Mouse (Mus musculus) inflammation-experienced regulatory T-cells, adult 6 months (primary cell): Measurements from ENCODE around the gene Itgal. TPM values are rescaled to one million over a fixed set of nuclear protein-coding genes. Genes with fewer than 3 reads are reported as not detected.
"Not testable (repeated sequence)": the region's sequence is repeated elsewhere in the genome, so short reads cannot be mapped to it uniquely, and the experiment has no call there.

Experiments
- ATAC-seq: one replicate; pipeline ENCODE4 v1.8.0; 2017
- polyA plus RNA-seq, 3 experiments: library from polyadenylated mRNA; unstranded; fragments of 100-300 nt; shearing (Covaris generic); gene quantifications; one replicate each; pipeline ENCODE4 v1.2.1; 2017

The Itgal gene
- polyA plus RNA-seq, 3 experiments from 2014 or later: 201 to 247 (median 214) TPM

DNA sequence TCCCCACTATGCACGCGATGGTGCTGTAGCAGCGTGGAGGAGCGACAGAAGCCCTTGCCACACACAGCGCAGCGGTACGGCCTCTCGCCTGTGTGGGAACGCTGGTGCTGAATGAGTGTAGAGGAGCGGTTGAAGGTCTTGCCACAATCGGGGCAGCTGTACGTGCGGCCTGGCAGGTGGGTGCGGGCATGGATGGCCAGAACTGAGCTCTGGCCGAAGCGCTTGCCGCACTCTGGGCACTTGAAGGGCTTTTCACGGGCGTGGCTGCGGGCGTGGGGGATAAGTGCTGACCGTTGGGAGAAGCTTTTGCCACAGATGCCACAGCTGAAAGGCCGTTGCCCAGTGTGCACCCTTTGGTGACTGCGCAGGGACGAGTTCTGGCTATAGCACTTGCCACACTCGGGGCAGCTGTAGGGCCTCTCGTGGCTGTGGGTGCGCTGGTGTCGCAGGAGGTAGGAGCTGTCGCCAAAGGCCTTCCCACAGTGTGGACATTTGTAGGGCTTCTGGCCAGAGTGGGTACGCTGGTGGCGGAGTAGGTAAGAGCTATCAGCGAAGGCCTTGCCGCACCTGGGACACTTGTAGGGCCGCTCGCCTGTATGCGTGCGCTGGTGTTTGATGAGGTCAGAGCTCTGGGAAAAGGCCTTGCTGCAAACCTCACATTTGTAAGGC is 47.4 kb downstream of the Itgal start:
- ATAC-seq: no peak

DNA sequence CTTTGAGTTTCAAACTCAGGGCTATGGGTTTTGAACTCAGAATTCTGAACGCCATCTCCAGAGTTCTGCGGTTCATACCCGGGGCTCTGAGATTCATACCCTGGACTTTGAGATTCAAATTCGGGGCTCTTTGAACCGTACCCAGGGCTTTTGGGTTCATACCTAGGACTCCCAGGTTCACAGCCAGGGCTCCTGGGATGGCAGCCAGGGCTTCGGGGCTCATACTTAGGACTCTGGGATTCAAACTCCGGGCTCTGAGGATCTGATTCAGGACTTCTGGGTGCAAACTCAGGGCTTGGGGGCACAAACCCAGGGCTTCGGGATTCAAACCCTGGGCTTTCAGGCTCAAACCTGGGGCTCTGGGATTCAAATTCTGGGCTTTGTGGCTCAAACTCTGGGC is 48.3 kb downstream of the Itgal start:
- ATAC-seq: no peak

DNA sequence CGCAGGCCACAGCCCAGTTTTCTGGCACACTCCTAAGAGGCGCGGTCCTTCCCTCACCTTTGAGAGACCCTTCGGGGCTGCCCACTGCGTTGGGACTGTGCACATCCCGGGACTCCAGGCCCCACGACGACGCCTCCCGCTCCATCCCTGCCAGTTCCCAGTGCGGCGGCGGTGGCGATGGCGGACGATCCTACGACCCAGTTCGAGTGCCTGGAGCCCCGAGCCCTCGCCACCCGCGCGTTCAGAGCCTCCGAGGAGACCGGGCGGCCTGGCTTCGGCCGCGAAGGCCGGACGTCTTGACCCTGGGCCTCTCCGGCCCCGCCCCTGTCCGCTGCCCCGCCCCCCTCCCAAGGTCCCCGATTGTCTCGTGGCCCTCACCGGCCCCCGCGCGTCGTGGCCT is 49.0 kb downstream of the Itgal start:
- ATAC-seq: no peak

DNA sequence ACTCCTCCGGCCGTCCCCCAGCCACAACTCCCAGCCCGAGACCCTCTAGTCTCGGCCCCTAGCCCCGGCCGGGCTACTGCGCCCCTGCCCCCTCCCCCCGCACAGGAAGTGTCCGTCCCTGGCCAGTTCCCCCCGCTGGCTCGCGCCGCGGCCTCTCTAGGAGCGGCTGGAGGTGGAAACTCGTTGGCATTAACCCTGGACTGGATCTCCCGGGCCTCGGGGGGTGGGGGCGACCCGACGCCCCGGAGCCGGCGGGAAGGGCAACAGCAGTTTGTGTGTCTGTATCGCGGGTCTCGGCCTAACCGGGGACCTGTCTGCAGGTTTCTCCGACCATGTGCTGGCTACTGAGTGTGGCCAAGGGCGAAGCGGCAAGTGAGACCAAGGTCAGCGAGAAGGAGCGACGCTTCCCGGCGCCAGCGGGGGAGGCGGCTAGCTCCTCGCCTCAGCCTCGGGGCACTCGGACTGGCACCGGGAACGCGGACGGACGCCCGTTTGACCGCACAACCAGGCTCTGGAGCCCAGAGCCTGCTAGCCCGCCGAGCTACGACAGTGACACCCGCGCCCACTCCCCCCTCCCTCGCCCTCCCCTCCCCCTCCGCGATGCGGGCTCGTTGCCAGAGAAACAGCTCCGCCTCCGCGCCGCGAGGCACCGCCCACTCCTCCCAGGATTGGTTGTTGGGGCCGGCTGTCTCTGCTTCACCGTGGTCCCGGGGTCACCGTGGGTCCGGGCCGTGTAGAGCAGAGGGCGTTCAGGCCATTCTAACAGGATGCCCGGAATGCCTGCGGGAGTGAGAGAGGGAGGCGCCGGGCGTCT is 49.7 kb downstream of the Itgal start, which contains the start of gene Zfp768:
Gene Zfp768, minus strand, starts transcription at position 78 of the 814 bp plus-strand sequence.
- ATAC-seq: peak; percentile 75

DNA sequence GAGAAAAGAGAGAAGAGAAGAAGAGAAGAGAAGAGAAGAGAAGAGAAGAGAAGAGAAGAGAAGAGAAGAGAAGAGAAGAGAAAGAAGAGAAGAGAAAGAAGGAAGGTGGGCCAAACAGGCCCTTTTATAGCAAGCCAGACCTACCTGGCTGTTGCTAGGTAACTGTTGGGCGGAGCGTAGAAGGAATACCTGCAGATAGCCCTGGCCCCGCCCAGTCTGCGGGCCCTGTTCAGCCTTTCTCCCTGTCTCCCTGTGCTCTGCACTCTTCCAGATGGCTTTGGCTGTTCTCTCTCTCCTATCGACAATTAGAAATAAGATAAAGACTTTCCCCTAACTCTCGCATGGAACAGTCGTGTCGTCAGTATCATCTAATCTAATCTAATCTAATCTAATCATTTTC is 50.6 kb downstream of the Itgal start:
- no peak for ATAC-seq

DNA sequence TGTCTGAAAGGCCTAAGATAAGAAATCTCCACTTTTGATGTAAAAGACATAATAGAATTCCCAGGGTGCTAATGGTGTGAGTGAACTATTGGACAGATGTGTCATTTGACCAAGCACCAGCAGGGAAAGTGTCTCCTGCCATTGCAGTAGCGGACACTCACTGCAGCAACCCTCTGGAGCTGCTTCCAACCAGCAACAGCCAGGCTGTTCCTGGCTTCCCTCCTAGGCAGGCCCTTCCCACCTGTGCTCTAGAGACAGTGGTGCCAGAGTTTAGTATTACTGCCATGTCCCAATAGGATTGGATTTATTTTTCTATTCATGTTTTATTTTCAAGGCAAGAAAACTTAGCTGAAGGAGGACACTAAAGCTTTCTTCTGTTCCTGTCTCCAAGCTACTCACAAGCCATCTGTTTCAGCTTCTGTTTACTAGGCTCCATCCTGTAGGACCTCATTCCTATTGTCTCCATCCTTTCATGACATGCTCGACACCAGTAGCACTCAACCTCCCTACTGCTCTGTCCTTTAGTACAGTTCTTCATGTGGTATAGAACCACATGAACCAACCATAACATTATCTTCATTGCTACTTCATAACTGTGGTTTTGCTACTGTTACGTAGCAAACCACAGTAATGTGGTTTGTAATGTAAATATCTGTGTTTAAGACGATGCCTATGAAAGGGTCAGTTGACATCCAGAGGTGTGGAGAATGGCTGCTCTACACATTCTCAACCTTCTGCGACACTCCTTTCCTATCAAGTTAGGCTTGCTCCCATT is 55.4 kb downstream of the Itgal start:
- ATAC-seq: no peak

DNA sequence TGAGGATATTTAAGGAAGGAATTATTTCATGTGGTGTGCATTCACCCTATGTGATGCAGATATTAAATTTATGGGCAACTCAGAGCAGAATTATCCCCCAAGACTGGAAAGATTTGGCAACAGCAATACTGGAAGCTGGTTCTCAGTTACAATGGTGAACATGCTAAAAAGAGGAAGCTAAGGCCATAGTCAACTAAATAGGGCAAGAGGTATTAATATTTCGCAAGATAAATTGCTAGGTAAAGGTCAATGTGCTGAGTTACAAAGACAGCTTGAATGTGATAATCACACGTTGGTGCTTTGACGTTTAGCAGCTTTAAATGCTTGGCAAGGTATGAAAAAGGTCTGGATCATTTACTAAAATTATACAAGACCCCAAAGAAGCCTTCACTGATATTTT is 59.7 kb downstream of the Itgal start:
- no peak for ATAC-seq

- ATAC-seq: no peak
Observed at GRCm38 (mm10) chr7:127357871-127358270, 61.8 kb downstream of the Itgal start.

GRCm38 (mm10) chr7:127358472-127358871 is 62.4 kb downstream of the Itgal start:
- no peak for ATAC-seq

- no peak for ATAC-seq
Observed at GRCm38 (mm10) chr7:127360265-127360664, 64.2 kb downstream of the Itgal start.

GRCm38 (mm10) chr7:127361449-127361848 is 65.4 kb downstream of the Itgal start:
- no peak for ATAC-seq

DNA sequence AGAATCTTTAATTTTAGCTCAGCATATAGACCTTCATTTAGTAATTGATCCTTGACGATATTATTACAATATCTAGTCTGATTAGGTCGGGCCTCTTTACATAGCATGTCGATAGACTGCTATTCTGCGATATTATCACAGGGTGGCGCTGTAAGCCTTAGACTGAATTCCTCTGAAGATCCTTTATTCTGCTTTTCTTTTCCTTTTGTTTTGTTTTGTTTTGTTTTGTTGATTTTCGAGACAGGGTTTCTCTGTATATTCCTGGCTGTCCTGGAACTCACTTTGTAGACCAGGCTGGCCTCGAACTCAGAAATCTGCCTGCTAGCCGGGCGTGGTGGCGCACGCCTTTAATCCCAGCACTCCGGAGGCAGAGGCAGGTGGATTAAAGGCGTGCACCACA is 66.4 kb downstream of the Itgal start:
- not testable (repeated sequence) for ATAC-seq

GRCm38 (mm10) chr7:127363475-127363921 is 67.4 kb downstream of the Itgal start:
- ATAC-seq: no peak

- ATAC-seq: no peak
Observed at GRCm38 (mm10) chr7:127364166-127364565, 68.1 kb downstream of the Itgal start.

DNA sequence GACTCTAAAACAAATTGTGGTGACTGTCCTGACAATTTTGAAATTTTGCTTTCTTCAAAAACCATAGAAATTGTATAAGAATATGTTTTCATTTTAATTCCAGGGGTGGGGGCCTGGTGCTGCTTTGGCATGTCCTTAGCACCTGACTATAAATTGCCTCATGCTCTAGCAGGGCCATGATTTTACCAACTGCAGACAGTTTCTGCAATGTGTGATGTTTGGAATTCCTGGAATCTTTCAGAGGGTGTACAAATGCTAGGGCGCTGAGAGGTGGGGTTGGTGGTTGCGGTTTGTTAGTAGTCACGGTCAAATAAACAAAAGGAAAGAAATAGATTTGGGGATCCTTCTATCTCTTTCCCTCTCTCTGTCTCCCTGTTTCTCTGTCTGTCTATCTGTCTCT is 70.2 kb downstream of the Itgal start:
- ATAC-seq: no peak

GRCm38 (mm10) chr7:127371213-127371612 is 75.2 kb downstream of the Itgal start:
- no peak for ATAC-seq

DNA sequence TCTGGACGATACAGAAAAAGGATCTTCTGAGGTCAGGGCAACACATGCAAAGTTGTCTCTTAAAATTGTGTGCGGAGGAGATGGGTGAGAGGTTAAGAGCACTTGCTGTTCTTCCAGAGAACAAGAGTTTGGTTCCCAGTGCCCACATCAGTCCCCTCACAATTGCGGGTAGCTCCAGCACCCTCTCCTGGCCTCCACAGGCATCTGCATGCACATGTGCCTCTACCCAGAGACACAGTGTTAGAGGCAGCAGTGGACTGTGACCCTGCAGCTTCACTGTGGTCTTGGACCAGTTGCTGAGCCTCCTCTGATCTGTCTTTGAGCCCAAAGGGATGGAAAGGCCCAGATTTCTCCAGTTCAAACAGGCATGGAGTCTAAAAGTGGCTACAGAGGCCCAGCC is 75.8 kb downstream of the Itgal start:
- not testable (repeated sequence) for ATAC-seq

- ATAC-seq: peak; percentile 98
Observed at GRCm38 (mm10) chr7:127375271-127376245, 79.5 kb downstream of the Itgal start, which contains the start of gene Zfp747. Zfp747 (minus strand) TSS chr7:127376050.

DNA sequence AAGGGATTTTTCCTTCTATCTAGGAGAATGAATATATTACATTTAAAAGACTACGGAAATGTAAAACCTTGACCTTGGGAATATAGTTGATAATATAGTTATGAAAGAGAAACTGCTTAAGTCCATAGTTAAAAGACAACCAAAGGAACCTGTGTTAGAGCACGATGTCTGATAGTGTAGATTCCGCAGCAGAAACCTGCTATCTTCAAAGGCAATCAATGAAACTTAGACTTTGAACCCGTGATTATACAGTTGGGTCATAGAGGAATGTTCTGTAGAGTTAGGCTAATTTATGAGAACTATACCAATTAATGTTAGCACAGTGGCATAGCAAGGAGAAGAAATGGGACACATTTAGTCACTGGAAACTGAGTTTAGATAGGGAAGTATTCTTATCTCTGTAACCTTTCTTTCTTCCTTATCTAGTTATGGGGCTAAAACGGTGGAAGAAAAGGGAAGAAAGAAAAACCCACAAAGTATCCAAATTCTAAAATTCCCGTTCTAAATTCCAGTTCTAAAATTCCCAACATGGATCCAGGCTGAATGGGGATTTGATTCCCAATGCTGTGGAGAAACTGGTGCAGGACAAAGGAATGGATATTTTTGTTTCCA is 82.4 kb downstream of the Itgal start:
- no peak for ATAC-seq
